11 mouse cellular contexts compared by ENCODE assay signal in the genomic region with DNA sequence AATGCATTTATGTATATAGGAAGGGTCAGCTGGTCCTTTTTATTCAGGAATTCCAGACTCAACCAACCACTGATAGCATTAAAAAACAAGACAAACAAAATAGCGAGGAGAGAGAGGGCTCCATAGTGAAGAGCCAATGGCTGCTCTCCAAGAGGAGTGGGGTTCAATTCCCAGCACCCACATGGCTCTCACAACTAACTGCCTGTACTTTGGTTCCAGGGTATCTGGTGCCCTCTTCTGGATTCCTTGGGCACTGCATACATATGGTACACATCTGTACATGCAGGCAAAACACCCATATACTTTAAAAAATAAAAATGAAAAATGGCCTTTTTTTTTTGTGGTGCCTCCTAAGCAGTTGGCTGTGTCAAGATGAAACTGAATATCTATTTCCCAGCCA. TPM values are rescaled to one million over a fixed set of nuclear protein-coding genes. Genes with fewer than 3 reads are reported as not detected.
DNase-seq lines count a peak whose midpoint lies in the region; ATAC-seq and TF ChIP-seq lines count a peak whose summit lies in the region.
"Had no signal": no experiment of that assay in that cellular context is flagged by ENCODE, and none has a peak within 500 bp of the region (broad histone marks: within the 10 kb centered on the region; RNA-seq: fewer than 3 reads in every experiment).

No protein-coding gene starts in this region.

- no peak overlapping the region for H3K4me2 ChIP-seq in heart, embryonic 12.5 days
- H3K4me2 ChIP-seq: forebrain, embryonic 13.5 days had no signal

- H3K27me3 ChIP-seq in G1E (ENCODE audit: insufficient read depth, low read length) = peaks cover 12% of the 10 kb centered on the region
- no peaks in the 10 kb centered on the region for H3K27me3 ChIP-seq in spleen, adult 2 months (ENCODE audit: control insufficient read depth, insufficient read depth, low read length)
- 0 out of 2 replicates have a peak, but pooled peaks cover 3% of the 10 kb centered on the region for H3K27me3 ChIP-seq in heart, embryonic 12.5 days (replicated peaks)
- H3K27me3 ChIP-seq: forebrain, embryonic 13.5 days had no signal

- H3K4me1 ChIP-seq in G1E (ENCODE audit: insufficient read depth, low read depth, low read length) = no peaks in the 10 kb centered on the region
- H3K4me1 ChIP-seq in spleen, adult 2 months (ENCODE audit: control insufficient read depth, insufficient read depth, insufficient read length) = no peaks in the 10 kb centered on the region
- no peaks in the 10 kb centered on the region for H3K4me1 ChIP-seq in heart, embryonic 12.5 days (replicated peaks)

- 89% methylated on average over 1 of the region's 1 CpGs for WGBS in spleen, adult 2 months
- 87% methylated on average over 1 of the region's 1 CpGs for WGBS in heart, embryonic 12.5 days

- H3K9me3 ChIP-seq in G1E (replicated peaks) = 0 out of 2 replicates have a peak, but pooled peaks cover 2% of the 10 kb centered on the region
- no peaks in the 10 kb centered on the region for H3K9me3 ChIP-seq in heart, embryonic 12.5 days (replicated peaks)
- H3K9me3 ChIP-seq: forebrain, embryonic 13.5 days; hindbrain, embryonic 10.5 days had no signal

- no peaks in the 10 kb centered on the region for H3K36me3 ChIP-seq in G1E (replicated peaks)
- H3K36me3 ChIP-seq in spleen, adult 2 months (ENCODE audit: control insufficient read depth, insufficient read depth, low read length) = no peaks in the 10 kb centered on the region
- no peaks in the 10 kb centered on the region for H3K36me3 ChIP-seq in heart, embryonic 12.5 days
- H3K36me3 ChIP-seq: hindbrain, embryonic 10.5 days had no signal

- H3K4me3 ChIP-seq in G1E (ENCODE audit: low read depth, low read length) = no peak overlapping the region
- H3K4me3 ChIP-seq in spleen, adult 2 months (ENCODE audit: extremely low read depth, insufficient read depth, insufficient read length) = no peak overlapping the region
- no peak overlapping the region for H3K4me3 ChIP-seq in heart, embryonic 12.5 days
- H3K4me3 ChIP-seq: forebrain, embryonic 13.5 days; hindbrain, embryonic 10.5 days; myocyte had no signal

- 0 out of 2 replicates have a peak, but pooled peaks have one; percentile 25 for TF ChIP-seq CTCF in G1E (IDR thresholded peaks at IDR 0.05; ENCODE audit: low read depth, low read length)
- peak; percentile 34; the same call in 1 of the 2 replicates for TF ChIP-seq CTCF in spleen, adult 2 months (IDR thresholded peaks at IDR 0.05; ENCODE audit: extremely low read depth, insufficient read depth, insufficient read length, insufficient replicate concordance)

- no peak overlapping the region for H3K27ac ChIP-seq in spleen, adult 2 months (ENCODE audit: insufficient read depth, low read length)
- no peak overlapping the region for H3K27ac ChIP-seq in heart, embryonic 12.5 days (ENCODE audit: poor library complexity, severe bottlenecking)
- H3K27ac ChIP-seq: forebrain, embryonic 13.5 days; hindbrain, embryonic 10.5 days had no signal

- TF ChIP-seq POLR2A in spleen, adult 2 months (IDR thresholded peaks at IDR 0.05; ENCODE audit: low read depth, low read length) = no peak

- no peak; the same call in 1 of the 2 replicates for ATAC-seq in G1E (ENCODE audit: extremely low read depth, insufficient number of reproducible peaks, low FRiP score, poor library complexity, severe bottlenecking)
- ATAC-seq in erythroid progenitor cell, adult 5-6 weeks (replicated peaks; ENCODE audit: low FRiP score, poor library complexity, severe bottlenecking) = 0 out of 2 replicates have a peak, but pooled peaks have one; percentile 46
- no peak for ATAC-seq in heart, embryonic 12.5 days (ENCODE audit: insufficient number of reproducible peaks, low FRiP score)
- ATAC-seq: forebrain, embryonic 13.5 days had no signal

- no peak overlapping the region for H3K9ac ChIP-seq in heart, embryonic 12.5 days
- H3K9ac ChIP-seq: forebrain, embryonic 13.5 days had no signal

- peak; percentile 30 for DNase-seq in kidney, postnatal 10 days
- DNase-seq in kidney, postnatal 14 days = no peak
- no peak for DNase-seq in G1E (ENCODE audit: low spot score)
- DNase-seq in spleen, adult 2 months (ENCODE audit: low read depth in 1 of 2, low spot score in 2 of 2) = peak; percentile 5 to 33
- DNase-seq in urinary bladder, postnatal 25 days (ENCODE audit: low spot score) = no peak
- no peak for DNase-seq in layer of hippocampus, adult 9-11 months

RNA-seq across cellular contexts. Expression of gene Brd7, which starts 28.8 kb away (rescaled TPM):
- total RNA-seq in G1E (2014; fragmentation: Nextera tagmentation) = 99.4 and 103 TPM in 2 replicates
- 80.2 and 90.0 TPM in 2 replicates for total RNA-seq in G1E (2017)
- 374 and 528 TPM in 2 replicates for polyA plus RNA-seq in G1E (2012)
- 50.5 and 117 TPM in 2 replicates for total RNA-seq in erythroid progenitor cell, adult 5-6 weeks (2015; ENCODE audit: low replicate concordance)
- total RNA-seq in erythroid progenitor cell, adult 5-6 weeks (2017; ENCODE audit: low replicate concordance) = 34.1 and 47.1 TPM in 2 replicates
- polyA plus RNA-seq in spleen, adult 2 months (2012; rRNA removed) = 9.2 and 13.0 TPM in 2 replicates
- polyA plus RNA-seq in heart, embryonic 12.5 days (2016; fragmentation: Nextera tagmentation; extraction: Ambion mirVana) = 79.5 and 80.3 TPM in 2 replicates

Comparison
In these comparisons a context has a peak if more than half of its experiments do, and no peak if none do; other contexts are left out.
1. DNase-seq: peak in kidney, postnatal 10 days (single experiment) and spleen, adult 2 months (2 of 2); none in kidney, postnatal 14 days (single experiment), G1E (single experiment), urinary bladder, postnatal 25 days (single experiment) and layer of hippocampus, adult 9-11 months (single experiment).